Mouse (Mus musculus) E14TG2a.4 (cell line): ENCODE measurements around the gene Irf2.

Experiments used
- H3K27me3 ChIP-seq: 2 replicates; pipeline ENCODE4 v1.6.1; 2014; ENCODE audit warnings: low read length, control low read depth; ENCODE audit not compliant: insufficient read depth
- H3K36me3 ChIP-seq: 2 replicates; pipeline ENCODE4 v1.6.1; 2014; ENCODE audit warnings: low read length, control low read depth; ENCODE audit not compliant: insufficient read depth
- H3K4me1 ChIP-seq: replicated peaks from 2 replicates; pipeline ENCODE4 v1.6.1; 2014; ENCODE audit warnings: low read depth, low read length, control low read depth
- H3K4me3 ChIP-seq: replicated peaks from 2 replicates; pipeline ENCODE4 v1.5.1; 2014; ENCODE audit warnings: mild to moderate bottlenecking, low read length
- H3K9me3 ChIP-seq: 2 replicates; pipeline ENCODE4 v1.6.1; 2014; ENCODE audit warnings: low read length, control low read depth
- CTCF ChIP-seq: conservative IDR thresholded peaks from 2 replicates; pipeline ENCODE4 v1.5.1; 2014; ENCODE audit warnings: low read length
- NANOG ChIP-seq: IDR thresholded peaks from 2 replicates; pipeline ENCODE4 v1.6.1; 2014; ENCODE audit warnings: borderline replicate concordance, low read length, mixed read lengths
- POU5F1 ChIP-seq: IDR thresholded peaks from 2 replicates; pipeline ENCODE4 v1.6.1; 2014; ENCODE audit warnings: low read length, borderline replicate concordance

Gene Irf2

GRCm38 (mm10) chr8:46829414-46830111 lies 90.0 kb downstream of the Irf2 start:
- Histone ChIP-seq H3K27me3 (no peaks in the 10 kb centered on the region), H3K4me1 (0 out of 2 replicates have a peak, but pooled peaks cover 6% of the 10 kb centered on the region)
- TF ChIP-seq POU5F1 (no peak), CTCF (no peak), NANOG (no peak)

GRCm38 (mm10) chr8:46830112-46830855 lies 90.8 kb downstream of the Irf2 start:
- H3K27me3 ChIP-seq, result no peaks in the 10 kb centered on the region

More at GRCm38 (mm10) chr8:46829414-46830111, 90.0 kb downstream of the Irf2 start:
- no peaks in the 10 kb centered on the region for H3K36me3 ChIP-seq
- no peaks in the 10 kb centered on the region for H3K9me3 ChIP-seq
- H3K4me3 ChIP-seq, result no peak overlapping the region

DNA sequence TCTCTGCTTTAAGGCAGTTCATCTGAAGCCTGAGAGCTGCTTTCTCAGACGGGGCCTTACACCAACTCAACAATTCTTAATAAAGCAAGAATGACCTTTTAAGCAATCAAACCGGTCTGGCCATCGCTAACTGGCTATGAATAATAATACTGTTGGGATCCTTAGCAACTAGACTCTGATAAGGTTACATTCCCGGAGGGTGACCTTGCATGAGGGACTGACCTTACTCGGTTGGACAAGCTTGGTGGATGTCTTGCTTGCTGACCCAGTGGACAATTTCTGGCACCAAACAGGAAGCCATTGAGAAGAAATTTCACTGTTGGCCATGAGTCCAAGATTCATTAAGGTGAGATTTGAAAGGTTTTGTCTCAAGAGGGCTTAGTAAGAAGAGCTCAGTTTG lies 92.4 kb downstream of the Irf2 start:
- H3K4me1 ChIP-seq, result 0 out of 2 replicates have a peak, but pooled peaks cover 6% of the 10 kb centered on the region
- H3K36me3 ChIP-seq, result no peaks in the 10 kb centered on the region
- H3K27me3 ChIP-seq, result no peaks in the 10 kb centered on the region
- TF ChIP-seq POU5F1 (no peak), CTCF (no peak), NANOG (no peak)
- no peak overlapping the region for H3K4me3 ChIP-seq
- no peaks in the 10 kb centered on the region for H3K9me3 ChIP-seq

More at GRCm38 (mm10) chr8:46830112-46830855, 90.8 kb downstream of the Irf2 start:
- TF ChIP-seq CTCF (no peak), POU5F1 (no peak), NANOG (no peak)
- H3K4me3 ChIP-seq, result no peak overlapping the region
- no peaks in the 10 kb centered on the region for H3K36me3 ChIP-seq
- H3K4me1 ChIP-seq, result 0 out of 2 replicates have a peak, but pooled peaks cover 6% of the 10 kb centered on the region
- H3K9me3 ChIP-seq, result no peaks in the 10 kb centered on the region

DNA sequence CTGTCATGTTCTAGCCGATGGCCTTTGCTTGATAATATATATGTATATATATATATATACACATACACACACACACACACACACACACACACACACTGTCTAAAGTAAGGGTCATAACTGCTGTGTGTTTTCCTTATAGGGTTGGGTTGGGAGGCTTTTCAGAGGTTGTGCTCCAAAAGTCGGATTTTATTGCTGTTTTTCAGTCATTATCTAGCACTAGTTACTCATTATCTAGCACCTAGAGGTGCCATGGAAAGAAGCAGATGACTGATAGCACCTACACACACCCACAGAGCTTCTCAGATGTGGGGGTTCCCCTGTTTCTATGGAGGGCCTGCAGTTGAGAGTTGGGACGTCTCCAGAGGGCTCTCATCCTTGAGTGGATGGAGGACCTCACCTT lies 92.9 kb downstream of the Irf2 start:
- TF ChIP-seq NANOG, result no peak
- TF ChIP-seq CTCF, result no peak
- TF ChIP-seq POU5F1, result no peak
- no peak overlapping the region for H3K4me3 ChIP-seq
- H3K4me1 ChIP-seq, result 0 out of 2 replicates have a peak, but pooled peaks cover 6% of the 10 kb centered on the region
- no peaks in the 10 kb centered on the region for H3K9me3 ChIP-seq
- H3K27me3 ChIP-seq, result no peaks in the 10 kb centered on the region
- no peaks in the 10 kb centered on the region for H3K36me3 ChIP-seq

DNA sequence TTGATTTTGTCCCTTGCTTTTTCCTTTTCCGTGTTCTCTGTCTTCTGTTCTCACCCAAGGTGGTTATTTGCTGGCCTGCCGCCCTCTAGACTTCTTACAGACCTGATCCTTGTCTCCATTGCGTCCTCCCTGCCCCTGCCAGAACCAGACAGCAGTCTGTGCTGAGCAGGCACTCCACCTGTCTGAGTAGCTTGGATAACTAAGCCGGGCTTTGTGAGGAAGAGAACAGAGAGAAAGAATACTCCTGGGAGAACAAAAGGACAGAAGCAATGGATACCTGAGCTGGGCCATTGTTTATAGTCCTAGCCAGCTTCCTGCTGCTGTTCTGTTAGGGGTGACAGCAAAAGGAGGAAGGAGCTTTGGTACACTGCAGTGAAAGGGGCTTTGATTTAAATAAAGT lies 94.2 kb downstream of the Irf2 start:
- Histone ChIP-seq H3K4me1 (0 out of 2 replicates have a peak, but pooled peaks cover 6% of the 10 kb centered on the region), H3K27me3 (no peaks in the 10 kb centered on the region), H3K4me3 (no peak overlapping the region), H3K9me3 (no peaks in the 10 kb centered on the region), H3K36me3 (no peaks in the 10 kb centered on the region)
- TF ChIP-seq POU5F1 (no peak), CTCF (no peak), NANOG (no peak)

DNA sequence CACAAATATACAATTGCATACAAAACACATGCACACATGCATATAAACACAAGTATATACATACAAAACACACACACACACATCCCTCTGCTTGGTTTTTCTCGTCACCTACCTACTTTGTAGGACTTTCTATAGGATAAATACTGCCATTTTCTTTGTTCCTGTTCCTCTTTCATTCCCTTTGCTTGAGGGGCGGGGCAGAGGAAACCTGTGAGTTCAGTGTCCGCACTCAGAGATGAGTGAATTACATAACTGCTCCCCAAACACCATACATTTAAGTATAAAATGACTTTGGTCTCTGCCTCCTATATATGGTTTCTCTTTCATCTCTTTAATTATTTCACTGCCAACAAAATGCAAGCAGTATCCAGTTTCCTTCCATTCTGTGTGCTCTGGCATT lies 94.9 kb downstream of the Irf2 start:
- no peak for TF ChIP-seq CTCF
- TF ChIP-seq POU5F1, result no peak
- no peak for TF ChIP-seq NANOG
- Histone ChIP-seq H3K36me3 (no peaks in the 10 kb centered on the region), H3K4me3 (no peak overlapping the region), H3K4me1 (0 out of 2 replicates have a peak, but pooled peaks cover 6% of the 10 kb centered on the region), H3K9me3 (no peaks in the 10 kb centered on the region), H3K27me3 (no peaks in the 10 kb centered on the region)

DNA sequence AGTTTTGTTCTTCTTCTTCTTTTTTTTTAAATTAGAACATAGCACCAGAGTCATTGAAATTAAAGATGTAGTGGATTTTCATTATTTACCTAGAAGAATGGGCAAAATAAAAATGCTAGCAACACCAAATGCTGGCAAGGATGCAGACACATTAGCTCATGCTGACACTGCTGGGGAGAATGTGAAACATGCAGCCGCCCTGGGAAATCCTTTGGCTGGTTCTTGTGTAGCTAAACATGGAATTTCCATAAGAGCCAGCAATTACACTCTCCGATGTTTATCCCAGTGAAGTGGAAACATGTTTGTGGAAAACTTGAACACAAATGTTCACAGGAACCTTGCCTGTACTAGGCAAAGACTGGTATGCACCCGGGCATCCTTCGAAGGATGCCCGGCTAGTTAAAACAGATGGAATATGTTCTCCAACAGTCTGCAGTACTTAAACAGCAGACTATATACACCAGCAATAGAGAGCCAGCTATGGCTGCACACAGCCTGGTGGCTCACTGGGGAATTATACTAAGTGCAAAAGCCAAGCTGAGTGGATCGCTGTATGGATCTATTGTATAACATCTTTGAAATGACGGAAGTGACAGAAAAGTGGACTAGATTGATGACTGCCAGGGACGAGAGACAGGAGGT lies 96.6 kb downstream of the Irf2 start:
- Histone ChIP-seq H3K27me3 (no peaks in the 10 kb centered on the region), H3K4me1 (0 out of 2 replicates have a peak, but pooled peaks cover 6% of the 10 kb centered on the region), H3K9me3 (no peaks in the 10 kb centered on the region), H3K36me3 (no peaks in the 10 kb centered on the region), H3K4me3 (no peak overlapping the region)
- TF ChIP-seq POU5F1, result no peak
- TF ChIP-seq CTCF, result no peak
- TF ChIP-seq NANOG, result no peak

DNA sequence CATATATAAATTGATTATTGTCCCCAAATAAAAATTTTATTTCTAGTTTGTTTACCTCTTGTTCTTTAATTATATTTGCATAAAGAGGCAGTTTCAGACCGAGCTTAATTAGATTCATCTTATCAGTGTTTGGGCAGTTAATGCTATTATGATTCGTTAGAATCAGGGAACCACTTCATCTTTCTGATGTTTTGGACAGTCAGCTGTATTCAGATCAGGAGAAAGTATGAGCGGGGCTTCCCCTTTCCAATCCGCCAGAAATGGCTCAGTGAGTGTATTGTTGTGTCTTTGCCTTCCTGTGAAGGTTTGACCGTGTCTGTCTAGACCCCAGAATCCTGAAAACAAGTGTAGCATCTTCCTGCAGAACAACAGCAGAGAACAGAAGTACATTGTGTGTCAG lies 97.4 kb downstream of the Irf2 start:
- Histone ChIP-seq H3K4me3 (no peak overlapping the region), H3K4me1 (0 out of 2 replicates have a peak, but pooled peaks cover 6% of the 10 kb centered on the region), H3K36me3 (no peaks in the 10 kb centered on the region), H3K9me3 (no peaks in the 10 kb centered on the region), H3K27me3 (no peaks in the 10 kb centered on the region)
- TF ChIP-seq POU5F1, result no peak
- no peak for TF ChIP-seq NANOG
- no peak for TF ChIP-seq CTCF
